Mouse (Mus musculus) layer of hippocampus, adult 8-10 months (tissue): ENCODE results near the gene Amigo2. TPM values are rescaled to one million over a fixed set of nuclear protein-coding genes. Genes with fewer than 3 reads are reported as not detected.

ENCODE experiments used
- DNase-seq, 2 experiments: peaks; one replicate each; pipeline ENCODE4 v3.0.0; 2022; ENCODE audit warnings: low spot score in 2 of 2
- total RNA-seq, 4 experiments: library from RNA; stranded (reverse); gene quantifications; 2 replicates each; pipeline ENCODE4 v1.2.4; 2022

Gene Amigo2
- total RNA-seq, 4 experiments from 2014 or later, result 18.3 to 26.9 (median 20.8) TPM

DNA sequence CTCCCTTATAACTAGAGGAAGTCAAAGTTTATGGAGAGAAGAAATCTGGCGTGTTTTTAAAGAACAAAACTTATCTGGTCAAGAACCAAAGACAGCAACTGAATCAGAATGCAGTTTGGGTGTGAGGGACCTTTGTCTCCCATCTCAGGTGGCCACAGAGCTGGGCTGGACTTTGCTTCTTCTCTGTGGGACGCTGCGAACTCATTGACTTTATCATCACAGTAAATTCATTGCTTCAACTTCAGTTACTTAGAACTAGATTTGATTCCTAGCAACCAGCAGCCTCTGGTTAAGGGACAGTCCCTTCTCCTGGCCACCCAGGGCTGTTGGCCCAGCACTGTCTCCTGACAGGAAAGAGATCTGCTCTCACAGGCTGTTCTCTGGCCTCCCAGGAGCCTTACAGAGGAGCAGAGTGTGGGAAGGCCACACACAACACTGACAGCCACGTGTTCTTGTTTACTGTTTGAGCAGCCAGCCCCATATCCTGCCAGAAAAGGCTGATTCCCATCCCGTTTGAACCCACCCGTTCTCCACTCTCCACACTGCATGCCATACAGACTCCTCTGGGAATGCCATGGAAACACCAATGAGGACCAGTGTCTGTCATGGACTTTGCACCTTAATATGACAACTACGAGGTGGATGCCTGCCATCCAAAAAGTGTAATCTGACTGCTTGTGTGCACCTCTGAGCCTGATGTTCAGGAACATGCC is 25.1 kb upstream of the Amigo2 start:
- no peak for DNase-seq

DNA sequence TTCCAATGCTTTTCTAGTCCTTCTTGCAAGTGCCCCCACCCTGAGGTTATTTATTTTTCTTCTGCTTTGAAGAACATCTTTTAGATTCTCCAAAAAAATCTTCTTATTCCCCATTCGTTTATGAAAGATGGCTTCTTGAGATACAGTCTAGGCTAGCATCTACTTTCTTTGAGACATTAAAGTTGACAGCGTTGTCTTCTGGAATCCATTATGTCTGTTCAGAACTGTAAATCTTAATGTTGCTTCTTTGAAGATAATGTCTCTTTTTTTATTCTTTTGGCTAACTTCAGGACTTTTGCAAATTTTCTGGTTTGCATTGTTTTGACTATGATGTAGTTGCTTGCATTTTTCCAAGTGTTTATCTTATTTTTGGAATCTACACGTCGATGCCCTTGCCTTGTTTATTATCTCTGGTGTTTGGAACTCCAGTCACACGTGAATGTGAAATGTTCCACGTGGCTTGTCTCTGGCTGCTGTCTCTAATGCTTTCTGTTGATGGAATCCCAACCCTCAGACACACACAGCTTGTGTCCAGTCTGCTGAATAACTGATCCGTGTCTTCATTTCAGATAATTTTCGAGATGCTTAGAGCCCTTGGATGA is 20.1 kb upstream of the Amigo2 start:
- no peak for DNase-seq

DNA sequence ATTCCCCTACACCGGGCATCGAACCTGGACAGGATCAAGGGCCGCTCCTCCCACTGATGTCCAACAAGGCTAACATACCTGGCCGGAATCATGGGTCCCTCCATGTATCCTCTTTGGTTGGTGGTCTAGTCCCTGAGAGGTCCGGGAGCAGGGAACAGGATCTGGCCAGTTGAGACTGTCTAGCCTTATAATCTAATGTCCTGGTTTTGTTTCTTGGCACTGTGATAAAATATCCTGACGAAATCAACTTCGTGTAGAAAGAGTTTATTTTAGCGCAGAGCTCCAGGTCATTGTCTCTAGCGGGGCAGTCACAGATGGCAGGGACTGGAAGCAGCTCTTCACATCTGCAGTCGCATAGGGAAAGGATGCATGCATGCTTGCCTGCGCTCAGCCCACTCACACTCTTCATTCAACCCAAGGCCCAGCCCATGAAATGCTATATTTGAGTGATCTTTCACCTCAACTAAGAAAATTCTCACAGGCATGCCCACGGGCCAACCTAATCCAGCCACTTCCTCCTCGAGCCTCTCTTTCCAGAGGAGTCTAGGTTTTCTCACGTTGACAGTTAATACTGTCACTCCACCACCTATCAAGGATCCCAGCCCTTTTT is 19.3 kb upstream of the Amigo2 start:
- DNase-seq, result no peak

DNA sequence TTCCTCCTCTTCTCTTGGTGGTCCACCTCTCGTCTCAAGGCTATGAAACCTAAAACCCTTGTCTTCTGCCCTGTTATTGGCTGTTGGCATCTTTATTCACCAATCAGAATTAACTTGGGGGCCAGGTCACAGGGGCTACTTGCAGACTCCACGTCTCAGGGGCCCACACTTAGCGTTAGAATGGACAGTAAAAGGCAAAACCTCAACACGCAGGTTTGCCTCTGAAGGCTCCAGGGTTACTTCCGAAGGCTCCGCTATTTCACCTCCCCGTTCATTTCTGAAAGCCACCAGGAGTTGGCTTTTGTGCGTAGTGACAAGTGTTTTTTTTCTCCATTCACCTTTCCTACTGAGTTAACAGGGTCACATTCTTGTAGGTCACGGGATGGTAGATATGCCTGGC is 15.2 kb upstream of the Amigo2 start:
- no peak for DNase-seq

DNA sequence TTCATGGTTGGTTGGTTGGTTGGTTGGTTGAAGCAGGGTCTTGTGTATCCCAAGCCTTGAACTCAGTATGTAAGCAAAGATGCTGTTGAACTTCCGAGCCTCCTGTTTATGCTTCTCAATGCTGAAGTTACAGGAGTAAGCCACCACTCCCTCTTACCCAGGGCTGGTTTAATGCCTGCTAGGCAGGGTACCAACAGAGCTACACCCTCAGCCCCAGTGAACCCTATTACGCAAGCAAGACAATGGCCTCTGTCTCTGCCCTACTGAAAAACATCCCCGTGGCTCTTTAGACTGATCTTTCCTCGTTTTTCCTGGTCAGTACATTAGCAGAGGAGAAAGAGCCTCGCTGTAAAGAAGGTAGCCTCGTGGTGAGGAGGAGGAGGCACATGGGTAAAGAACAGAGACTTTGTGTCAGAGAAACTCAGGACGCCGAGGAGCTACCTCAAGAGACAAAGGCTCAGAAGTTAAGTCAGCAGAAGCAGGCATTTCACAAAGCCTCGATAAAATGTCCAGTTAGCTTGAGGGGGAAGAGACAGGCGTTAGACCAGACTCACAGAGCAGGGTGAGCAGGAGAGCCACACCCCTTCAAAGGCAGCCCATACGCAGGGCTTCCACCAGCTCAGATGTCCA is 13.0 kb upstream of the Amigo2 start:
- no peak for DNase-seq

DNA sequence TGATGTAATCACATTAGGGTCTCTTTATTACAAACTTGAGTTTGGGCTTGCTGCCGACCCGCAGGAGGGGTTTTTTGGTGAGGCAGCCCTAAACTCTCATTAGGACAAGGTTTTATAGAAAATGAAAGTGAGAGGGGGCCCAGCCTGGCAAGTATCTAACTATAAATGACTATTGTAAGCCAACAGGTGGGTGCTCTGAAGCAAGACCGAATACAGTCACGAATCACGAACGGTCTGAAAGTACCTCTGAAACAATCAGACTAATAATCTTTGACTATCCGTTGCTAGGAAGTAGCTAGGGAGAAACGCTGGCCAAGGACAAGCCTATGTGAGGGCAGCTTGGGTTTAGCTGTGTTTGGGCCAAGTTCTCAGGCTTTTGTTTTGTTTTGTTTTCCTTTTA is 12.2 kb upstream of the Amigo2 start:
- DNase-seq, result no peak

DNA sequence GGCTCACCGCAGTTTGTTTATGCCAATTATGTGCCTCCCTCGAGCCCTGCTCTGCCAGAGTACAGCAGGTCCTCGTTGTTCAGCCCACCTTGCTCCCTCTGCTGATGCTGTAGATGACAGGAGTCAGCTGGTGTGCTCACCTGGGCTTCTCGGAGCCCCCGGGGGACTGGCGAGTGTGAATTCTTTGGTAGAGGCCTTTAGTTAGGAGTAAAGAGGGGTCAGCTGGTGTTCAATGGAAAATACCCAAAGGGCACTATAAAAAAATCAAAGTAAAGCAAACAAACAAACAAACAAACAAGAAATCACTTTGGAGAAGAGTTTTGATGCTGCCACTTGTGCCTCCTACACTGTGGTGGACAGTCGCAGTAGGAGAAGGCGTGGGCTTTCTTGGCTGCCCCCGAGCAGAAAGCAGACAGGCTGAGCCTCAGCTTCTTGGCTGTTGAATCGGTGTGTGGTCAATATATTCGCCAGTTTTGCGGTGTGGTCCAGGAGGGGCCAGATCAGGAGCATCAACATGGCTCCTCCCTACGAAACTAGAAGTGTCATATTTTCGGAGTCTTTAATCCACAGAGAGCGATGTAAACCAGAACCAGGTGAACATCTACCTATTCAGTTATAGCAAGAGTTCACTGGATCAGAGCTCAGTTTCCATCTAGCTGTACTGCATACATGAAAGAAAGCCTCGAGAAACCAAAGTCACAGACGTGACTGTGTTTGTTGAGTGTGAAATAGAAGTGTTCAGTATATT is 11.6 kb upstream of the Amigo2 start:
- DNase-seq, result no peak

DNA sequence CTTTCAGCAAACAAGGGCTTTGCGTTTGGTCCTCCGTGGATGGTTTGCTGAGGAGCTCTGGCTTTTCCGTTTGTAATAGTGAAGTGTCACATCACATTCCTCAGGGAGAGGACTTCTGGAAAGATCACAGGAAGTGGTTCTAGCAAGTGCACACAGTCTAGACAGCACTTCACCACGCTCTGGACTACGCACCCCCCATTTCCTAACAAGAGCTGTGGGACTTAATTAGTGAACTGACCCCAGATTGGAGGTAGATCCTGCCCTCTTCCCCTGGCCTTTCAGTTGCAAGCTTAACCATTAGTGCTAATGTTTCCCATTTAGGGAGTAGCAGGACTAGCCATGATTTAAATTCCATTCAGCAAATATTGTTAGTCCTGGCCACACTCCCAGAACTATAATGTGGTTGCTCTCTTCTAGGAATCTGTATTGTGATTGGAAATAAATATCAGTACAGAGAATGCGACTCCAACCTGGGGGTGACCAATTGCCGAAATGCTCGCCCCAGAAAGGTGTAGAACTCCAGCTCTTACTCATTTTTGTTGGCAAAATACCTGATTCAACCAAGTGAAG is 10.2 kb upstream of the Amigo2 start:
- DNase-seq, result no peak

DNA sequence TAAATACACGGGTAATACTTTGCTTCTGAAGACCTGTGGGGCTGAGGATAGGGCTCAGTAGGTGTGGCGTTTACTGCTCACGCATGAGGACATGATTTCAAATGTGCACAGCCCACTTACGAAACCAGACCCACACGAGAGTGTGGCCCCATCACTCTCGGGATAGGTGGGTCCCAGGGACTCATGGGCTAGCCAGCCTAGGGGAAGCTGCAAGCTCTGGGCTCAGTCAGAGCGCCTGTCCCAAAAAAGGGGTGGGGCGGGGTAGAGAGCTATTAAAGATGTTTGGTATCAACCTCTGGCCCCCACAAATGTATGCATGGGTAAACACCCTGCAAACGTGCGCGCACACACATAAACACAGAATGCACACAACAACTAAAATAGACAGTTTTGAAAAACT is 9.3 kb upstream of the Amigo2 start:
- no peak for DNase-seq

DNA sequence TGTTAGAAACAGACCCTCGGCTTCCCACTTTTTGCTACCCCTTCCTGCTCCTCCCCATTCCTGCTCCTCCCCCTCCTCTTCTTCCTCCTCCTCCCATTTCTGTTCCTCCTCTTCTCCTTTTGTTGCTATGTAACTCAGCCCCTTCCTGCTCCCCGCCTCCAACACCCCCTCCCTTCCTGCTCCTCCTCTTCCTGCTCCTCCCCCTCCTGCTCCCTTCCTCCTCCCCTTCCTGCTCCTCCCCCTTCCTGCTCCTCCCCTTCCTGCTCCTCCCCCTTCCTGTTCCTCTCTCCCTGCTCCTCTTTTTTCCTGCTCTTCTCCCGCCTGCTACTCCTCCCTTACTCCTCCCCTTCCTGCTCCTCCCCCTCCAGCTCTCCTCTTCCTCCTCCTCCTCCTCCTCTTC is 8.7 kb upstream of the Amigo2 start:
- no peak for DNase-seq

DNA sequence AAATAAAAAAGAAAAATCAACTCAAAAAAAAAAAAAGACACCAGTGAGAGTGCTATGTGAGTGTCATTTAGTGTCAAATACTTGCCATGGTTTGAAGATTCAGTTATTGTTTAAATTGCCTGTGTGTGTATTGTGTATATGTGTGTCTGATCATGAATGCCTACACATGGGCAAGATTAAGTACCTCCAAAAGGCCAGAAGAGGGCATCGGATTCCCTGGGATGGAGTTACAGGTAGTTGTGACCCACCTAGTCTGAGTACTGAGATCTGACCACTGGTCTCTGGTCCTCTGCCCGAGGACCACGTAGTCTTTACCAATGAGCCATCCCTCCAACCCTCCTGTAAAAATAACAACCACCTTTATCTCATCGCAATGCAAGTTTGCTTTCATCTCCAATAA is 7.3 kb upstream of the Amigo2 start:
- no peak for DNase-seq

DNA sequence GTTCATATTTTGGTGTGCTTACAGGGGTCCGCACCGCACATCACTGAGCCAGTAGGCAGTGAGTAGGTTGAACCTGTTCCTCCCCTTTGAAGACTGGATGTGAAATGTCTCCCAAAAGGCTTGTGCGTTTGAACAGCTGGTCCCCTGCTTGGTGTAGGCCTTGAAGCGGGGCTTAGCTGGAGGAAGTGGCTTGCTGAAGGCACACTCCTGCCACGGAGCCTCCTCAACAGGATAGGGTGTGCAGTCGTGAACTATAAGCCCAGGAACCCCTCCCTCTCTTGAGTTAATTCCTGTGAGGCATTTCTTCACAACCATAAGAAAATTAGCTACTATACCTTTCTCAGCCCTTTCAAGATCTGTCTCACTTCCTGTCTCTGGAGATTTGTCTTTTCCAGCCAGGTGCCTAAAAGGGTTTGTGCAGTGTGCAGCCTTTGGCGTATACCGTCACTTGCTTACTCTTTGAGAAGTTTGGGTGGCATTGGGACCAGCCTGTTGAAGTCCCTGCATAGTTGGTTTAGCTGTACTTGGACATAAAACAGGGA is 5.5 kb upstream of the Amigo2 start:
- no peak for DNase-seq

DNA sequence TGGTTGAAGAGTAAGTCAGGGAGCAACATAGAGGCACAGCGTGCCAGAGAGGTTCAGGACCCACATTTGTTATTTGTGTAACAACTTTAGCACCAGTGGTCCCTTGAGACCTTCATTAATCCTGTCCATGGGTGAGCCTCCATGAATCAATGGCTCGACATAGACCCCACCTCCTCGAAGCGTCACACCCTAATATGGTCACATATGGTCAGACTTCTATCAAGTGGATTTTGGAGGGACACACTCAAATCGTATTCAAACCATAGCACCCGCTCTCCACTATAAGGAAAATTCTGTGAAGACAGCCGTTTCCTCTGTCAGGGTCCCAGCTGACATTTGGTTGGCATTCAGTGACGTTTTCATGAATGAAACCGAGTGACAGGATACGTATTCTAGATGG is 2.2 kb upstream of the Amigo2 start:
- no peak for DNase-seq

DNA sequence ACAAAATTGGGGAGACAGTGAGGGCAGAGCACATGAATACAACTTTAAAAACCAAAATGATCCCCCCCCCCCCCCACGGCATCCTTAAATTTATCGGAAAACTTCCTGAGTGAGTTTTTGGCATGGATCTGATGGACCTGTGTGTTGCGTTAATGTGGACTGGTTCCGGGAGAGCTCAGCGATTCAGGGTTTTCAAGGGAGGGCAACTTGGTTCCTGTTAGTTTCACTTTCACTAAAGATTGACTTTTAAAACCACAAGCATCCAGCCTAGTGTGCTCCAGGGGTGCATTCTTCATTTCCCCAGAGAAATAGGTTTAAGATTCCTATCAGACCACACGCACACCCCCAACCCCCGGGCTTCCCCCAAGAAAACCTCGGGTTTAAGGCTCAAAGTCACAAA is 1.2 kb upstream of the Amigo2 start:
- no peak for DNase-seq

DNA sequence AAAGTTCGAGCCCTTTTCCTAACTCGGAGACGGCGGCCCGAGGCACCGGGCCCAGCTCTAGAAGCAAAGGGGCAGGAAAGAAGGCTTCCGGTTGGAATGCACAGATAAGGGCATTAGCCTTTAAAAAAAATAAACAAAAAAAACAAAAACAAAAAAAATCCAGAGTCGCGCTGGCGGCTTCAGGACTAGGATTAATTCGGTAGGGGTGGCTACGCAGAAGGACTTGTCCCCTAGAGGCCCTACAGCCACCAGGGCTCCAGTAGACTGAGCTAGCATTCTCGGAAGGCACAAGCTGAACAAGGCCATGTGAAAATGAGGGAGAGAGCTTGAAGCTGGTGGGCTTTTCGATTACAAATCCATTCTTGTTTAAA is 689 bp upstream of the Amigo2 start:
- no peak for DNase-seq

DNA sequence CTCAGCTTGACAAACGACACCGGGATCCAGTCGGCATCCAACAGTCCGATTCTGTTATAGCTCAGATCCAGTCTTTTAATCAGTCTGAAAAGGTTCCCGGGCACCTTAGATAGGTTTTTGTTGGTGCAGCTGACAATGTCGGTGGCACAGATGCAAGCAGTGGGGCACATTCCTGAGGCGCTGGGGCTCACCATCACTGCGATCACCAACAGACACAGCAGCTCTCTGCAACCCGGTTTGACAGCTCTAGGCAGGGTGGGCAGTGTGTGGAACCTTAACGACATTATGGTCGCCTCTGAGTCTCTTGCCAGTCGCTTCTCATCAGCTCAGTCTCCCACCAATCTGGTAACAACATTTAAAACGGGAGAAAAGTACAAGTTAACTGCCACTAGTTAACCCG is 831 bp downstream of the Amigo2 start:
- no peak for DNase-seq

DNA sequence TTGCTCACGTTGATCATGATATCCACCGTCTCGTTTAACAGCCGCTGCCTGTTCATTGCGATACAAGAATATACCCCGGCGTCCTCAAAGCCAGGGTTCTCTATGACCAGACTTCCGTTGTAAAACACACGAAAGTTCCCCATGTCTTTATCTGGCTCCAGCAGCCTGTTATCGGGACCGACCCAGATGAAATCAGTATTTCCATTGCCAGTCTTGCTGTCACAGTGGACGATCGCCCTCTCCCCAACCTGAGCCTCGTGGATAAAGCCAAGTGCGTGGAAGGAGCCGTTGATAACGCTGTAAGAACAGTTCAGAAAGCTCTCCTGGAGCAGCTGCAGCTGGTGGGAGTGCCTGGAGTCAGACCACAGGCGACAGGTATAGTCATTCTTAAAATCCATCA is 1.7 kb downstream of the Amigo2 start:
- no peak for DNase-seq

DNA sequence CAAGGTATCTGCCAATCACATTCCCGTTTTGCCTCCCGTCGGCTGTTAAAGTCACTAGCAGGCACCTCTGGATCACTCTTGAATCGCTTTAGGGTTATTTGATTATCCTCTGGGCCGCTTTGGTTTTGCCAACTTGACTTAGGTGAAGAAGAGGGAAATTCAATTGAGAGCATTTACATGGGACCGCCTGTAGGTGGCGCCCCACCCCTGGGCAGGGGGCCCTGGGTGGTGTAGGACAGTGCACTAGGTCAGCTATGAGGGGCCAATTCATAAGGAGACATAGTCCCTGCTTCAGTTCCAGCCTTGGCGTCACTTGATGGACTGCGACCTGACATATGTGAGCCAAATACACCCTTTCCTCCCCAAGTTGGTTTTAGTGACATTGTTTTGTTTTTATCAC is 10.1 kb downstream of the Amigo2 start:
- DNase-seq, result no peak

DNA sequence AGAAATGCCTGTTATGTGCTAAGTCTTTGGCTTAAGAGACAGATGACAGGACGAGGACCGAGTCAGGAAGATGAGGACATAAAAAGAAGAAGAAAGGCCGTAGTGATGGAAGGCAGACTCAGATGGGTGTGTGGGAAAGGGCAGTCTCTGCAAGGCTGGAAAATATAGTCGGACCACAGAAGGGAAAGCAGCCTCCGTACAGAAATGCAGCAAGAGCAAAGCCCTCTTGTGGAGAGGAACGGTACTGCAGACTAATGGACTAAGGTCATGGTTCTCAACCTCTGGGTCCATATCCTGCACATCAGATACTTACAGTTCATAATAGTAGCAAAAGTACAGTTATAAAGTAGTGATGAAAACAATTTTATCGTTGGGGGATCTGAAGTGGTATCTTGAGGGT is 11.9 kb downstream of the Amigo2 start:
- DNase-seq, result peak in 1 of 2 experiments; percentile 49

DNA sequence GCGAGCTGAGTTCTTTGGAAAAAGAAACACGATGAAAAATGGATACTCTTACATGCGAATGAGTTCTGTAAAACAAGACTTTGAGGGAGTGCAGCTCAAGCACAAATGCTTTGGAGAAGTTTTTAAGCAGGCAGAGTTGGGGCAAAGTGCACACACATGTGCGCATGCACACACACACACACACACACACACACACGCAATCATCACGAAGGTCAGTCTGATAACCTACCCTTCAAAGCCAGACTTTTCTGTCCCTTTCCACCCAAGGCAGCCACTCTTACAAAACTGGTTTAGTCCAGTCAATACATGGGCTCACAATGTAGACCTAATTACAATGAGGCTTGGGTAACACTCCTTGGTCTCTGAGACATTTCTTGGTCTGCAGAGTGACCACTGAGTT is 13.0 kb downstream of the Amigo2 start:
- DNase-seq, result no peak

DNA sequence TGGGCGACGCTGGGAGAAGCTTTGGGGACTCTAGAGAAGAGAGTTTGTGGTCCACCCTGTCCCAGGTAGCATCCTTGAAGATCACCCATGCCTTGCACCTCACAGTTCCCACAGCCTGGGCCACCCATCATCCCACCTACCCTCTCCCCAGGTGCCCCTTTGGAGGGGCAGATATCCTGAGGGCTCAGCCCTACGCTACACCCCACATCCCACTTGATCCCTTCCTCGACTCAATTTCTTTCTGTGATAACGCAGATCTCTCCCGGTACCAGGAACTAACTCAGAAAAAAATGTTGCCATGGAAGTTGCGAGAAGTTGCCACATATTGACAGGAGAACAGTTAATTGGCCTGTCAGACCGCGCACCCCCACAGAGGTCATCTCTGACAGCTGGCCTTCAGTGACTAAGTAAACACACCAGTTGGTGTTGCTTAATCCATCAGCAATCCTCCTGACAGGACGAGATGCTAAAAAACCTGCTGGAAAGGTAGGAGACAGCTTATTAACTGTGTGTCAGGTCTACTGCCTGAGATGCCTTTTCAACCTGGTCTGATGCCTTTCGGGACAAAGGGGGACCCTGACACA is 17.5 kb downstream of the Amigo2 start:
- no peak for DNase-seq
